Mouse (Mus musculus): ENCODE results near the gene Pcsk5. TPM values are rescaled to one million over a fixed set of nuclear protein-coding genes. Genes with fewer than 3 reads are reported as not detected.

The Pcsk5 gene
- polyA plus RNA-seq, 1 experiment from 2014 or later = 7.2 TPM

- Histone ChIP-seq H3K9me3 (no peaks in the 10 kb centered on the region), H3K36me3 (no peaks in the 10 kb centered on the region), H3K4me3 (no peak overlapping the region), H3K9ac (no peak overlapping the region), H3K4me1 (replicated peaks) (no peaks in the 10 kb centered on the region), H3K27ac (no peak overlapping the region), H3K4me2 (no peak overlapping the region), H3K27me3 (no peaks in the 10 kb centered on the region)
- 99% methylated on average over 2 of the region's 2 CpGs for WGBS
- ATAC-seq (ENCODE audit: low FRiP score) = no peak
Measured at GRCm38 (mm10) chr19:17427824-17428560, 409.4 kb downstream of the Pcsk5 start.

GRCm38 (mm10) chr19:17423306-17423705 lies 414.1 kb downstream of the Pcsk5 start:
- Histone ChIP-seq H3K4me1 (replicated peaks) (no peaks in the 10 kb centered on the region), H3K36me3 (no peaks in the 10 kb centered on the region), H3K9ac (no peak overlapping the region), H3K27me3 (no peaks in the 10 kb centered on the region), H3K9me3 (no peaks in the 10 kb centered on the region), H3K4me2 (no peak overlapping the region), H3K27ac (no peak overlapping the region), H3K4me3 (no peak overlapping the region)
- ATAC-seq (ENCODE audit: low FRiP score) = no peak
- 85% methylated on average over 3 of the region's 3 CpGs for WGBS

- ATAC-seq (ENCODE audit: low FRiP score) = no peak
- 74% methylated on average over 1 of the region's 1 CpGs for WGBS
- H3K4me1 ChIP-seq (replicated peaks) = no peaks in the 10 kb centered on the region
Measured at GRCm38 (mm10) chr19:17417855-17418254, 419.6 kb downstream of the Pcsk5 start.

GRCm38 (mm10) chr19:17412915-17413459 lies 424.4 kb downstream of the Pcsk5 start:
- H3K27me3 ChIP-seq = no peaks in the 10 kb centered on the region
- H3K27ac ChIP-seq = no peak overlapping the region
- WGBS = 70% methylated on average over 4 of the region's 4 CpGs
- H3K4me3 ChIP-seq = no peak overlapping the region
- no peak for ATAC-seq (ENCODE audit: low FRiP score)
- H3K4me2 ChIP-seq = no peak overlapping the region
- no peaks in the 10 kb centered on the region for H3K4me1 ChIP-seq (replicated peaks)
- H3K36me3 ChIP-seq = no peaks in the 10 kb centered on the region
- H3K9me3 ChIP-seq = no peaks in the 10 kb centered on the region
- no peak overlapping the region for H3K9ac ChIP-seq

More at GRCm38 (mm10) chr19:17417855-17418254, 419.6 kb downstream of the Pcsk5 start:
- no peaks in the 10 kb centered on the region for H3K9me3 ChIP-seq
- H3K4me3 ChIP-seq = no peak overlapping the region
- H3K4me2 ChIP-seq = no peak overlapping the region
- no peaks in the 10 kb centered on the region for H3K36me3 ChIP-seq
- H3K27me3 ChIP-seq = no peaks in the 10 kb centered on the region
- H3K27ac ChIP-seq = no peak overlapping the region
- no peak overlapping the region for H3K9ac ChIP-seq

GRCm38 (mm10) chr19:17410465-17411065 lies 426.9 kb downstream of the Pcsk5 start:
- Histone ChIP-seq H3K4me1 (replicated peaks) (no peaks in the 10 kb centered on the region), H3K9ac (no peak overlapping the region), H3K27ac (no peak overlapping the region), H3K4me3 (no peak overlapping the region), H3K36me3 (no peaks in the 10 kb centered on the region), H3K4me2 (no peak overlapping the region), H3K27me3 (no peaks in the 10 kb centered on the region), H3K9me3 (0 out of 2 replicates have a peak, but pooled peaks cover 4% of the 10 kb centered on the region)
- ATAC-seq (ENCODE audit: low FRiP score) = no peak
- WGBS = 88% methylated on average over 5 of the region's 5 CpGs

GRCm38 (mm10) chr19:17409351-17409750 lies 428.1 kb downstream of the Pcsk5 start:
- H3K4me3 ChIP-seq = no peak overlapping the region
- no peaks in the 10 kb centered on the region for H3K36me3 ChIP-seq
- 0 out of 2 replicates have a peak, but pooled peaks cover 4% of the 10 kb centered on the region for H3K9me3 ChIP-seq
- H3K4me1 ChIP-seq (replicated peaks) = no peaks in the 10 kb centered on the region
- ATAC-seq (ENCODE audit: low FRiP score) = no peak
- H3K27me3 ChIP-seq = no peaks in the 10 kb centered on the region
- H3K27ac ChIP-seq = no peak overlapping the region
- no peak overlapping the region for H3K4me2 ChIP-seq
- no peak overlapping the region for H3K9ac ChIP-seq
- 63% methylated on average over 3 of the region's 3 CpGs for WGBS

- no peaks in the 10 kb centered on the region for H3K27me3 ChIP-seq
- 0 out of 2 replicates have a peak, but pooled peaks cover 7% of the 10 kb centered on the region for H3K9me3 ChIP-seq
- ATAC-seq (ENCODE audit: low FRiP score) = no peak
- no peak overlapping the region for H3K4me2 ChIP-seq
- no peaks in the 10 kb centered on the region for H3K36me3 ChIP-seq
- H3K9ac ChIP-seq = no peak overlapping the region
- H3K4me3 ChIP-seq = no peak overlapping the region
- H3K27ac ChIP-seq = no peak overlapping the region
- no peaks in the 10 kb centered on the region for H3K4me1 ChIP-seq (replicated peaks)
Measured at GRCm38 (mm10) chr19:17408591-17408990, 428.8 kb downstream of the Pcsk5 start.

GRCm38 (mm10) chr19:17406823-17407222 lies 430.6 kb downstream of the Pcsk5 start:
- H3K4me2 ChIP-seq = no peak overlapping the region
- H3K4me3 ChIP-seq = no peak overlapping the region
- no peaks in the 10 kb centered on the region for H3K36me3 ChIP-seq
- ATAC-seq (ENCODE audit: low FRiP score) = no peak
- no peak overlapping the region for H3K9ac ChIP-seq
- no peaks in the 10 kb centered on the region for H3K4me1 ChIP-seq (replicated peaks)
- 91% methylated on average over 5 of the region's 5 CpGs for WGBS
- H3K27ac ChIP-seq = no peak overlapping the region
- no peaks in the 10 kb centered on the region for H3K27me3 ChIP-seq
- H3K9me3 ChIP-seq = 0 out of 2 replicates have a peak, but pooled peaks cover 7% of the 10 kb centered on the region

- 92% methylated on average over 4 of the region's 4 CpGs for WGBS
- Histone ChIP-seq H3K27me3 (no peaks in the 10 kb centered on the region), H3K4me1 (replicated peaks) (no peaks in the 10 kb centered on the region), H3K4me3 (no peak overlapping the region), H3K4me2 (no peak overlapping the region), H3K9me3 (0 out of 2 replicates have a peak, but pooled peaks cover 7% of the 10 kb centered on the region), H3K36me3 (peaks cover 26% of the 10 kb centered on the region), H3K27ac (no peak overlapping the region), H3K9ac (no peak overlapping the region)
- ATAC-seq (ENCODE audit: low FRiP score) = no peak
Measured at GRCm38 (mm10) chr19:17403175-17403574, 434.3 kb downstream of the Pcsk5 start.

- no peak for ATAC-seq (ENCODE audit: low FRiP score)
- H3K4me3 ChIP-seq = no peak overlapping the region
- no peak overlapping the region for H3K4me2 ChIP-seq
- H3K9ac ChIP-seq = no peak overlapping the region
- no peak overlapping the region for H3K27ac ChIP-seq
- H3K4me1 ChIP-seq (replicated peaks) = peaks cover 5% of the 10 kb centered on the region; the same call in 1 of the 2 replicates
- peaks cover 33% of the 10 kb centered on the region for H3K36me3 ChIP-seq
- WGBS = 91% methylated on average over 4 of the region's 4 CpGs
- 0 out of 2 replicates have a peak, but pooled peaks cover 4% of the 10 kb centered on the region for H3K9me3 ChIP-seq
- no peaks in the 10 kb centered on the region for H3K27me3 ChIP-seq
Measured at GRCm38 (mm10) chr19:17400571-17400970, 436.9 kb downstream of the Pcsk5 start.

GRCm38 (mm10) chr19:17399965-17400364 lies 437.5 kb downstream of the Pcsk5 start:
- Histone ChIP-seq H3K9me3 (0 out of 2 replicates have a peak, but pooled peaks cover 4% of the 10 kb centered on the region), H3K9ac (no peak overlapping the region), H3K36me3 (peaks cover 33% of the 10 kb centered on the region), H3K27ac (no peak overlapping the region), H3K4me1 (replicated peaks) (peaks cover 10% of the 10 kb centered on the region), H3K4me2 (no peak overlapping the region), H3K27me3 (no peaks in the 10 kb centered on the region), H3K4me3 (no peak overlapping the region)
- no peak for ATAC-seq (ENCODE audit: low FRiP score)
- WGBS = 90% methylated on average over 4 of the region's 4 CpGs

GRCm38 (mm10) chr19:17397922-17398321 lies 439.5 kb downstream of the Pcsk5 start:
- Histone ChIP-seq H3K4me3 (no peak overlapping the region), H3K27me3 (peaks cover 3% of the 10 kb centered on the region), H3K27ac (no peak overlapping the region), H3K36me3 (peaks cover 33% of the 10 kb centered on the region), H3K4me2 (no peak overlapping the region), H3K9me3 (no peaks in the 10 kb centered on the region), H3K9ac (no peak overlapping the region), H3K4me1 (replicated peaks) (peaks cover 14% of the 10 kb centered on the region)
- 78% methylated on average over 5 of the region's 5 CpGs for WGBS
- no peak for ATAC-seq (ENCODE audit: low FRiP score)

Data from hindbrain, embryonic 13.5 days (tissue).